Mouse (Mus musculus): ENCODE measurements at regions not wholly inside any gene's neighbourhood (a gene's known extent, or its start where the extent isn't known, plus 50 kb on each side); places are given as distances from the start of the nearest gene placed in this dataset.

- no peak for ATAC-seq
- H3K4me2 ChIP-seq = no peak overlapping the region
- no peak overlapping the region for H3K4me3 ChIP-seq
- no peak overlapping the region for H3K9ac ChIP-seq
- H3K27ac ChIP-seq = no peak overlapping the region
- no peaks in the 10 kb centered on the region for H3K4me1 ChIP-seq
- no peaks in the 10 kb centered on the region for H3K27me3 ChIP-seq (replicated peaks)
- no peaks in the 10 kb centered on the region for H3K9me3 ChIP-seq (replicated peaks)
- no peaks in the 10 kb centered on the region for H3K36me3 ChIP-seq
- 61% methylated on average over 2 of the region's 2 CpGs for WGBS (ENCODE audit: insufficient replicate concordance)
These were observed 345.9 kb upstream of the Atp10a start for GRCm38 (mm10) chr7:58310096-58310495.

- H3K27me3 ChIP-seq (replicated peaks) = no peaks in the 10 kb centered on the region
- no peak overlapping the region for H3K9ac ChIP-seq
- no peaks in the 10 kb centered on the region for H3K9me3 ChIP-seq (replicated peaks)
- 37% methylated on average over 1 of the region's 1 CpGs for WGBS (ENCODE audit: insufficient replicate concordance)
- H3K4me1 ChIP-seq = no peaks in the 10 kb centered on the region
- H3K4me3 ChIP-seq = no peak overlapping the region
- no peak overlapping the region for H3K27ac ChIP-seq
- no peaks in the 10 kb centered on the region for H3K36me3 ChIP-seq
- no peak overlapping the region for H3K4me2 ChIP-seq
- no peak for ATAC-seq
These were observed 333.6 kb upstream of the Atp10a start for GRCm38 (mm10) chr7:58322381-58322780.

- no peaks in the 10 kb centered on the region for H3K4me1 ChIP-seq
- H3K36me3 ChIP-seq = no peaks in the 10 kb centered on the region
- H3K9me3 ChIP-seq (replicated peaks) = no peaks in the 10 kb centered on the region
- no peak overlapping the region for H3K4me2 ChIP-seq
- H3K9ac ChIP-seq = no peak overlapping the region
- 36% methylated on average over 1 of the region's 1 CpGs for WGBS (ENCODE audit: insufficient replicate concordance)
- no peak overlapping the region for H3K27ac ChIP-seq
- H3K4me3 ChIP-seq = no peak overlapping the region
- H3K27me3 ChIP-seq (replicated peaks) = no peaks in the 10 kb centered on the region
- no peak for ATAC-seq
These were observed 288.6 kb upstream of the Atp10a start for GRCm38 (mm10) chr7:58367384-58367783.

- WGBS (ENCODE audit: insufficient replicate concordance) = 55% methylated on average over 1 of the region's 1 CpGs
- Histone ChIP-seq H3K9me3 (replicated peaks) (no peaks in the 10 kb centered on the region), H3K27me3 (replicated peaks) (no peaks in the 10 kb centered on the region), H3K9ac (no peak overlapping the region), H3K4me2 (no peak overlapping the region), H3K4me1 (no peaks in the 10 kb centered on the region), H3K27ac (no peak overlapping the region), H3K4me3 (no peak overlapping the region), H3K36me3 (no peaks in the 10 kb centered on the region)
- no peak for ATAC-seq
These were observed 272.6 kb upstream of the Atp10a start for GRCm38 (mm10) chr7:58383401-58383800.

DNA sequence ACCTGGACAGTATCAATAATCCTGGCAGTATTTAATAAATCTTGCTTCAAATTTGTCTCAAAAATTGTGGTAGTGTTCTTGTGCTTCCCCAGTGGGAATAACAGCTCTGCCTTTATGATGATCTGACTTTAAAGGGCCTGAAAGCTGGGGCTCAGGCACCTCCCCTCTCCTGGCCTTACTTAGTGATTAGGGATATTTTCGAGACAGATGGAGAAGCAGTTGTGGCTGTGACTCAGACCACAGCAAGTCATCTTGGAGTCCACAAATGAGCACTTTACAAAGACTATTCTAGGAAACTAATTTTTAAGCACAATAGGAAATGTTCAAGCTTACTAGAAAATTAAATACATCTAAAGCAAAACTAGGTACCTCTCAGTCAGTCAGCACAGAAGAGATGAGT lies 267.6 kb upstream of the Atp10a start:
- H3K4me2 ChIP-seq = no peak overlapping the region
- 48% methylated on average over 1 of the region's 1 CpGs for WGBS (ENCODE audit: insufficient replicate concordance)
- no peak overlapping the region for H3K27ac ChIP-seq
- no peak overlapping the region for H3K9ac ChIP-seq
- H3K27me3 ChIP-seq (replicated peaks) = no peaks in the 10 kb centered on the region
- H3K9me3 ChIP-seq (replicated peaks) = no peaks in the 10 kb centered on the region
- H3K4me1 ChIP-seq = no peaks in the 10 kb centered on the region
- H3K4me3 ChIP-seq = no peak overlapping the region
- no peak for ATAC-seq
- no peaks in the 10 kb centered on the region for H3K36me3 ChIP-seq

- 53% methylated on average over 4 of the region's 4 CpGs for WGBS (ENCODE audit: insufficient replicate concordance)
- H3K9ac ChIP-seq = no peak overlapping the region
- H3K27ac ChIP-seq = no peak overlapping the region
- no peaks in the 10 kb centered on the region for H3K9me3 ChIP-seq (replicated peaks)
- H3K4me3 ChIP-seq = no peak overlapping the region
- H3K4me2 ChIP-seq = no peak overlapping the region
- H3K4me1 ChIP-seq = no peaks in the 10 kb centered on the region
- H3K36me3 ChIP-seq = no peaks in the 10 kb centered on the region
- ATAC-seq = no peak
- H3K27me3 ChIP-seq (replicated peaks) = no peaks in the 10 kb centered on the region
These were observed 263.4 kb upstream of the Atp10a start for GRCm38 (mm10) chr7:58392391-58393115.

DNA sequence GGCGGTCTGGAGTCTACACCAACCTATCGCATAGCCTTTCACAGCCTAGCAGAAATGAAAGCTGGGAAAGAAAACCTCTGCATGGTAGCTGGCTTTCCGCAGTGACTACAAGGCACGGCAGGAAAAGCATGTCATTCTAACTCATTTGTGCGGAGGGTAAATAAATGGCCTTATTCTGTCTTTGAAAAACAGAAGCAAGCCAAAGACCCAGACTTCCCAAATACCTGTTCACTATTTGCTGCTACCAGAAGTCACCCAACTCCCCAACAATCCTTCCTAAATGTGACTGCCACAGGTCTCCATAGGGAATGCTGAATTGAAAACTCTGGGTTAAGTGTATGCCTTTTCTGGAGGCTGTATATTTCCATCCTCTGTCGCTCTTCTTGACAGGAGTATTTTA lies 258.0 kb upstream of the Atp10a start:
- H3K27me3 ChIP-seq (replicated peaks) = no peaks in the 10 kb centered on the region
- H3K4me2 ChIP-seq = peak overlapping the region; percentile 63
- H3K9ac ChIP-seq = no peak overlapping the region
- no peak for ATAC-seq
- H3K27ac ChIP-seq = no peak overlapping the region
- H3K4me3 ChIP-seq = peak overlapping the region; percentile 63
- H3K4me1 ChIP-seq = peaks cover 18% of the 10 kb centered on the region
- 31% methylated on average over 6 of the region's 6 CpGs for WGBS (ENCODE audit: insufficient replicate concordance)
- no peaks in the 10 kb centered on the region for H3K9me3 ChIP-seq (replicated peaks)
- no peaks in the 10 kb centered on the region for H3K36me3 ChIP-seq

- H3K27ac ChIP-seq = peak overlapping the region; percentile 58
- H3K4me3 ChIP-seq = peak overlapping the region; percentile 63
- no peaks in the 10 kb centered on the region for H3K36me3 ChIP-seq
- 6% methylated on average over 9 of the region's 9 CpGs for WGBS (ENCODE audit: insufficient replicate concordance)
- peaks cover 18% of the 10 kb centered on the region for H3K4me1 ChIP-seq
- H3K4me2 ChIP-seq = peak overlapping the region; percentile 63
- H3K9ac ChIP-seq = peak overlapping the region; percentile 56
- H3K9me3 ChIP-seq (replicated peaks) = no peaks in the 10 kb centered on the region
- H3K27me3 ChIP-seq (replicated peaks) = no peaks in the 10 kb centered on the region
- no peak for ATAC-seq
These were observed 257.3 kb upstream of the Atp10a start for GRCm38 (mm10) chr7:58398558-58399144.

DNA sequence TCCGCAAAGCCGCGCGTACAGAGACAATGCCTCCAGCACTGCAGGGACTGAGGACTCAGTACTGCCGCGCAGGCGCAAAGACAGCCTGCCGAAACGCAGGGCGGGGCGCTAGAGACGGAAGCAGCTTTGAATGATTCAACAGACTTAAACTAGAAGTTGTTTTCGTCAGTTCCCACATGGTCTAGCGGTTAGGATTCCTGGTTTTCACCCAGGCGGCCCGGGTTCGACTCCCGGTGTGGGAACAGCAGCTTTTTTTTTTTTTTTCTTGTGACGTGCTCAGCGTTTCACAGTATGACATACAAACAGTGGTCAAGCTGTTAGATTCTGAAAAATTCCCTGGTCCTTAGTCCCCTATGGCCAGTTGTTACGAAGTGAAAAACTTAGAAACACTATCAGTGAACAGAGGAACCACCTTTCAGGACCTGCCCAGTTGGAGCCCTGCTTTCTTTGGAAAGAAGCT lies 256.8 kb upstream of the Atp10a start:
- Histone ChIP-seq H3K9me3 (replicated peaks) (no peaks in the 10 kb centered on the region), H3K9ac (peak overlapping the region; percentile 56), H3K36me3 (no peaks in the 10 kb centered on the region), H3K4me1 (peaks cover 18% of the 10 kb centered on the region), H3K4me2 (peak overlapping the region; percentile 63), H3K4me3 (peak overlapping the region; percentile 63), H3K27me3 (replicated peaks) (no peaks in the 10 kb centered on the region), H3K27ac (peak overlapping the region; percentile 58)
- peak; percentile 97 for ATAC-seq
- WGBS (ENCODE audit: insufficient replicate concordance) = under 1% methylated on average over 21 of the region's 21 CpGs

DNA sequence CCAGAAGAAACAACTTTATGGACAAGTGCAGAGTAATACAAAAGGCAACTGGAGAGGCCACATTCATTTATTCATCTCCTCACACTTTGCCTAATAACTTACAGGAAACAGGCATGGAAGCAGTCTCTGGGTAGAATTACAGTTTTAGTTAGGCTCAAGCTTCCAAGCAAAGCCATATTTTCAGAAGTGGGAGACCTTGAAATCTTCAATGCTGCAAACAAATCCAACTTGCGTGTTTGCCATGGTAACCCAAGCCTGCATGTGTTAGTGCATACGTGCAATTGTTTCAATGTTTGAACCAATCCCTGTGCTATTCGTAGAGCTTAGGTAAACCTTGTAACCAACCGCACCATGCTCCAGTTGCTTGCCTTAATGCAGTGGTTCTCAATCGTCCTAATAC lies 256.3 kb upstream of the Atp10a start:
- Histone ChIP-seq H3K9me3 (replicated peaks) (no peaks in the 10 kb centered on the region), H3K27ac (no peak overlapping the region), H3K9ac (0 out of 2 replicates have a peak overlapping the region, but pooled peaks have one; percentile 31), H3K4me3 (peak overlapping the region; percentile 63), H3K4me2 (peak overlapping the region; percentile 63), H3K4me1 (peaks cover 18% of the 10 kb centered on the region), H3K27me3 (replicated peaks) (no peaks in the 10 kb centered on the region), H3K36me3 (no peaks in the 10 kb centered on the region)
- no peak for ATAC-seq
- 41% methylated on average over 5 of the region's 5 CpGs for WGBS (ENCODE audit: insufficient replicate concordance)

- H3K9ac ChIP-seq = no peak overlapping the region
- no peak overlapping the region for H3K4me2 ChIP-seq
- H3K4me3 ChIP-seq = no peak overlapping the region
- 3% methylated on average over 1 of the region's 1 CpGs for WGBS (ENCODE audit: insufficient replicate concordance)
- peaks cover 18% of the 10 kb centered on the region for H3K4me1 ChIP-seq
- H3K27ac ChIP-seq = no peak overlapping the region
- no peaks in the 10 kb centered on the region for H3K36me3 ChIP-seq
- H3K27me3 ChIP-seq (replicated peaks) = no peaks in the 10 kb centered on the region
- peak; percentile 24; the same call in 1 of the 2 replicates for ATAC-seq
- no peaks in the 10 kb centered on the region for H3K9me3 ChIP-seq (replicated peaks)
These were observed 255.4 kb upstream of the Atp10a start for GRCm38 (mm10) chr7:58400594-58400993.

DNA sequence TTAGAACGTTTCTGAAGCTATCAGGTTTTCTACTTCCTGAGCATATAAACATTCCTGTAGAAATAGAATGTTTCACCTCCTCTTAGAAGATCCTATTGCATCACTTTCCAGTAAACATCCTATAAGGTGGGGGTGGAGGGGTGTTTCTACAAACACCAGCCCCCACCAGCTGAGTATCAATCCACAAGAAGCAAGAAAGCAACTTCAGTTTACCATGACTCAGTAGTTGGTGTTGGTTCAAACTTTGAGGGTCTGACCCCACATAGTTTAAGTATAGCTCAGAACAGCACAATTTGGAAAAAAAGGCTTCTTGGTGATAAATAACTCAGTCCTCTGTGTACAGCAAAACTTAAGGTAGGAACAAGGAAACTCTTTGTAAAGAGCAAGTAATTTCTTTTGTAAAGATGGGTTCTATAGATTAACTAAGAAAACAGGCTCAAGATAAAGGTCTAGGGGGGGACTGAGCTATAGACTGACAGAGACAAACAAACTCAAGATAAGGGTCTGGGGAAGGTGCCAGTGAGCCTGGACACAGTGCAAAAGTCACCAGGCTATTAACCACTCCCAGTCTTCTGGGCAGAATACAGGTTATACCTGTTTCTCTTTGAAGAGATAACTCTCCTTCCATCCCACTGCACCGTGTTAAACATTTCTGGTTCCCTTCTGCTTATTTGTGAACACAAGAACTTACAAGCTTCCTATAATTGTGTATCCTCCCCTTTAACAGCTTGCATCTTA lies 218.9 kb upstream of the Atp10a start:
- 38% methylated on average over 2 of the region's 2 CpGs for WGBS (ENCODE audit: insufficient replicate concordance)
- H3K9me3 ChIP-seq (replicated peaks) = no peaks in the 10 kb centered on the region
- H3K36me3 ChIP-seq = no peaks in the 10 kb centered on the region
- no peak overlapping the region for H3K9ac ChIP-seq
- no peak for ATAC-seq
- H3K4me2 ChIP-seq = no peak overlapping the region
- H3K4me1 ChIP-seq = no peaks in the 10 kb centered on the region
- H3K27ac ChIP-seq = no peak overlapping the region
- no peaks in the 10 kb centered on the region for H3K27me3 ChIP-seq (replicated peaks)
- H3K4me3 ChIP-seq = no peak overlapping the region
